Mouse (Mus musculus) bone marrow, adult 2 months (tissue): ENCODE data around the gene Olfr802.

ENCODE experiments used
- CTCF ChIP-seq: fragments of 200-500 bp; IDR thresholded peaks from 2 replicates; pipeline ENCODE4 v1.5.1; 2011; ENCODE audit warnings: low read length, control low read depth; ENCODE audit not compliant: control insufficient read depth, insufficient read depth
- POLR2A ChIP-seq: fragments of 200-500 bp; IDR thresholded peaks from 2 replicates; pipeline ENCODE4 v1.6.1; 2011; ENCODE audit warnings: low read depth, mild to moderate bottlenecking, control low read depth, low read length, borderline replicate concordance; ENCODE audit not compliant: control insufficient read depth

DNA sequence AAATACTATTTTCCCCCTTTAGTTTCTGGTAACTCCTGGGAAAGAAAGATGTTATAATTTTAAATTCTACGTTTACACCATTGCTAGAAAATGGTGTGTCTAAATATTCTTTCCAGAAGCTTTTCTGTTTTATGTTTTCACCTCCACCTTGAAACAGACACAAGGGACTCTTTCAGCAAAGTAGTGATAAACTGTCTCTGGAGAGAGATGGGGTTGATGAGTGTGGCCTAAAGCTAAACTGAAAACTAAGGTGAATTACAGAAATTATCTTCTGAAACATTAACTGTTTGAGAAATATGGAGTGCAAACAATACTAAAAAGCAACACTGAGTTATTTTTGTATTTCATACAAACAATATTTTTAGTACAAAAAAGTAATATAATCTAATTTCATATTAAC lies 60.1 kb downstream of the Olfr802 start, which contains the start of gene Olfr798:
- TF ChIP-seq CTCF (no peak), POLR2A (no peak)
